Mouse (Mus musculus): ENCODE data around the gene Taf3.
A peak's percentile ranks its signal among the peaks of the same experiment; 100 is the strongest.

The Taf3 gene

GRCm38 (mm10) chr2:10010263-10010909 lies 38.0 kb downstream of the Taf3 start:
- DNase-seq (ENCODE audit: extremely low spot score) = peak; percentile 52

GRCm38 (mm10) chr2:10009671-10010254 lies 38.6 kb downstream of the Taf3 start:
- DNase-seq (ENCODE audit: extremely low spot score) = no peak

- no peak for DNase-seq (ENCODE audit: extremely low spot score)
Measured at GRCm38 (mm10) chr2:10008593-10008992, 39.8 kb downstream of the Taf3 start.

- DNase-seq (ENCODE audit: extremely low spot score) = no peak
Measured at GRCm38 (mm10) chr2:10004960-10005621, 43.3 kb downstream of the Taf3 start.

DNA sequence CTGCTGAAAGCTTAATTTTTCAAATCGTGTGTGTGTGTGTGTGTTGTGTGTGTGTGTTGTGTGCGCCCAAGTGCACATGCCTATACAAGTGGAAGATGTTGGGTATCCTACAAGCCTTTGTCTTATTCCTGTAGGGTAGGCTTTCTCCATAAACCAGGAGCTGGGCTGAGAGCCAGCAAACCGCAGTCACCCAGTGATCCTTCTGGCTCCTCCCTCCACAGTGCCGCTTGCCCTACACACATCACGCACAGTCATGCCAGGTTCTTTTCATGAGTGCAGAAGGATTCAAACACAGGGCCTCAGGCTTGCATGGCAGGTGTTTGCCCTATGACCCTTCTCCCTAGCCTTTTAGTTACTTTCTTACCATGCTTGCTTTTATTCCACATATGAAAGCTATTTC lies 45.0 kb downstream of the Taf3 start:
- DNase-seq (ENCODE audit: extremely low spot score) = no peak

GRCm38 (mm10) chr2:10001591-10001990 lies 46.8 kb downstream of the Taf3 start:
- DNase-seq (ENCODE audit: extremely low spot score) = no peak

- DNase-seq (ENCODE audit: extremely low spot score) = no peak
Measured at GRCm38 (mm10) chr2:9997535-9997934, 50.9 kb downstream of the Taf3 start.

DNA sequence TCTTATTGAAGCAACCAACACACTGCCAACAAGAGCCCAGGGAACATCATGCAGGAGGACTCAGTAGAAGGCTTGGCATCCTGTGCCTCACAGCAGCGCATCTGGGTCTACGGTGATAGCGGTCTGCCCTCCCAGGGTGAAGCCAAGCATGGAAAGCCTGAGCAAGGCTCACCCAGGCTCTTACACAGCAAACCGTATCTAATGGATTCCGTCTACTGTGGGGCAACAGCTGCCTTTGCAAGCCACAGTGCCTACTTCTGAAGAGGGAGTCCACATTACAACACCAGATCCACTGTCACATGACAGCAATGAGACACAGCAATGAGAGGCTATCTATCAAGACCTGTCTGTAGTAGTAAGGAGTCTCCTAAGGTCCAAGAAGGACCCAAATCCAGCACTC lies 52.3 kb downstream of the Taf3 start:
- DNase-seq (ENCODE audit: extremely low spot score) = no peak

GRCm38 (mm10) chr2:9990690-9991229 lies 57.6 kb downstream of the Taf3 start:
- no peak for DNase-seq (ENCODE audit: extremely low spot score)

DNA sequence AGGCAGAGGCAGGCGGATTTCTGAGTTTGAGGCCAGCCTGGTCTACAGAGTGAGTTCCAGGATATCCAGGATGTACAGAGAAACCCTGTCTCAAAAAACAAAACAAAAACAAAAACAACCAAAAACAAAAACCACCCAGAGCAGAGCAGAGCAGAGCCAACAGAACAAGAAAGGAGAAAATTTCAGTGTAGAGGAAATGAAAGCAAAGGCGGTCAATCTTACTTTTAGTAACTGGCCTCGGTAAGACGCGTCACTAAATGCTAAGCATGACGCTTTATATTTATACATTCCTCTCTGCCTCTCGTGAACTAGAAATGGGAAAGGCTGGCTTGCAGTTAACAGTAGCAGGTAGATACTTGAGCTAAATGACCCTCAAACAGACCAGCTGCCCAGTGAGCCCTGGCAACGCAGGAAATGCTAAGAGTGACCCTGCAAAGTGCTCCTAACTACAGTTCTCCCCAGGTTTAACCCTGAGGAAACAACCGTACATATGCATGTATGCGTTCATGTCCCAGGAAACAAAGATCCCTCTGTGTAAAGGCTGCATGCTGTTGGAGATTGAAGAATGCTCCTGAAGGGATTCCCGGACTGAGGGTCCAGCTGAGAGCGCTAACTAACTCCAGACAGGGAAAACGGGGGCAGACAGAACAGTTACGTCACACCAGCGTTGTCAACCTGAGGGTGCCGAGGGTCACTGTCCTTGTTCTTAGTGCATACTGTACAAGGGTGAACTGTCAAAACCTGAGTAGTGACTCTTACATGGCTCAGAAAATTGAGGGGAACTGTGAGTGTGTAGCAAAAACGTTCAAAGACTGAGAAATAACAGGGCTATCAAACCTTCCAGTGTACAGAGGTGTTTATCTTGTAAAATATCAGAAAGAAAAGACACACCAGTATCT lies 58.5 kb downstream of the Taf3 start:
- no peak for DNase-seq (ENCODE audit: extremely low spot score)

DNA sequence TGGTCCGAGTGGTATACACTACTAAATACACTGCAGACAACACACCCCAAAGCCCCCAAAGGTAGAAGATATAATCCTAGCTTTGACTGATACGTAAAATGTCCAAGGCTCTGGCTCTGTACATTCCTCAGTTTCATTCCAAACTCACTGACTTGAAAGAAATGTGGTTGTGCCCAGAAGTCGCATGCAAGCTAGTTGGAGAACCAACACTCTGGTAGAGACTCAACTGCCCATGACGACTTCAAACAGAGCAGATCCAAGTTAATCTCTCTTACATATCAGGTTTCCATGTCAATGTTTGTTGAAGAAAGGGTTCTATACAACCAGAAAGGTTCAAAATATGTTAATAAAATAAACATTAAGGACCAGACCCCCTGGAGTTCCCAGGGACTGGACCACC lies 60.1 kb downstream of the Taf3 start:
- DNase-seq (ENCODE audit: extremely low spot score) = no peak

DNA sequence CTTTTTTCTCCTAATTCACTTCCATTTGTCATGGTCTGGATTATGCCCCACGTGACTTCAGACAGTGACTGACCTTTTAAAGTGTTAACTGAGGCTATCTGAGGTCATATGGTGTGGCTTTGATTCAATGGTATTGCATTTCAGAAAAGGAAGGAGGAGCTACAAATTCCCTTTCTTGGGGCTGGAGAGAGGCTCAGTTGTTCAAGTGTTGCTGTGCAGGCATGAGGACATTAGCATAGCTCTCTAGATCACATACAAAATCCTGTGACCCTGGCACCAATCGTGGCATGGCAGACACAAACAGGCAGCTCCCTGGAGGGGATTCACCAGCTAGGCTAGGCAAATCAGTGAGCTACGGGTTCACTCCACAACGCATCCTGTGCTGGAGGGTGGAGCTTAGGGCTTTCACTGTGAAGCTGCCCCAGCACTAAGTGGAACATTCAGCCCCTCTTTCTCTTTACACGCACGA lies 62.4 kb downstream of the Taf3 start:
- DNase-seq (ENCODE audit: extremely low spot score) = peak; percentile 35

- no peak for DNase-seq (ENCODE audit: extremely low spot score)
Measured at GRCm38 (mm10) chr2:9982446-9982845, 66.0 kb downstream of the Taf3 start.

DNA sequence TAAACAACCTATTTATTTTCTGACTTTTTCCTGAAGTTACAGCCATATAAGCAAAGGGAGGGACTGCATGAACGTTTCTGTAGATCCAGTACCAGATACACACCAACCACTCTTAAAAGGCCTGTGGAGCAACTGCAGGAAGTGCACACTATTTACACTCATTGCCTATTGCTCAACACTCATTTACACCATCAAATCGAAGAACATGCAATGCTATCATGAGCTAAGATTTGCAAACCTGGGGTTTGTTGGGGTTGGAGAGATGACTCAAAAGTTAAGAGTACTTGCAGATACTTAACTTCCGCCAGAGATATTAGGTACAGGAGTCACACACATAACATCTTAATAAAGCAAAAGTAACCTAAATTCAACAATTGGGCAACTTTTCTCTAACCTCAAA lies 76.5 kb downstream of the Taf3 start:
- DNase-seq (ENCODE audit: extremely low spot score) = no peak

DNA sequence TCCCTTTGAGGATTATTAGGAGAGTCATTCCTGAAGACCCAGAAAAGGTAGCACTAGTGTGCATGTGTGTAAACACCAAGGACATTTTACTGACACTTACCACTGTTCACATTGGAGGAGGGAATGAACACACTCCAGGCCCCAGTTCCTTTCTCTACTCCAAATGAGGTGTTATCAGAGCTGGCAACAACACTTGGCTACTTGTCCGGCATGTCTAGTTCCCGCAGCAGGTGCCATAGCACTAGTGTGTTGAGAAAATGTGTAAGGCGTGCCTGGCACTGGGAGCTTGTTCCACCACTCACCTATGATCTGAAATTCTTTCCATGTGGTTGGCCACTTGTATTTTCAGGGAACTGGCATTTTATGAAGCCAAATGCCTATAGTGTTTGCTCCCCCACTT lies 77.8 kb downstream of the Taf3 start:
- DNase-seq (ENCODE audit: extremely low spot score) = no peak

- no peak for DNase-seq (ENCODE audit: extremely low spot score)
Measured at GRCm38 (mm10) chr2:9970178-9970577, 78.2 kb downstream of the Taf3 start.

GRCm38 (mm10) chr2:9969734-9970133 lies 78.7 kb downstream of the Taf3 start:
- no peak for DNase-seq (ENCODE audit: extremely low spot score)

- DNase-seq (ENCODE audit: extremely low spot score) = no peak
Measured at GRCm38 (mm10) chr2:9966634-9967033, 81.8 kb downstream of the Taf3 start.

- DNase-seq (ENCODE audit: extremely low spot score) = no peak
Measured at GRCm38 (mm10) chr2:9965608-9966007, 82.8 kb downstream of the Taf3 start.

DNA sequence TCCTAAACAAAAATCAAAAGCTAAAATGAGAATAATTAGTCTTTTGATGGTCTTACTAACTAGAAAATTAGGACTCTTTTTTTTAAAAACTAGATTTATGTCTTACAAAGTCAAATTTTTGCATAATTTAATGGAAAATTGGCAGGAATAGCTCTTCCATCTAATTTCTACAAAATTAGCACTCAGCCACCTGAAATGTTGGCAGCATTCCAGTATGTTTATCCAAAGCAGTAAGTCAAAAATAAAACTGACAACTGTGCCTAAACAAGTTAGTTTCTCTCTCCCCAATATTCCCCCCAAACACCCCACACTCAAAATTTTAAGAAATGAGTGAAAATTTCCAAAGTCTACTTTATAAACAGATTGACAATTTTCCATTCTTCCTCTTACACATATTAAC lies 85.5 kb downstream of the Taf3 start:
- DNase-seq (ENCODE audit: extremely low spot score) = no peak

DNA sequence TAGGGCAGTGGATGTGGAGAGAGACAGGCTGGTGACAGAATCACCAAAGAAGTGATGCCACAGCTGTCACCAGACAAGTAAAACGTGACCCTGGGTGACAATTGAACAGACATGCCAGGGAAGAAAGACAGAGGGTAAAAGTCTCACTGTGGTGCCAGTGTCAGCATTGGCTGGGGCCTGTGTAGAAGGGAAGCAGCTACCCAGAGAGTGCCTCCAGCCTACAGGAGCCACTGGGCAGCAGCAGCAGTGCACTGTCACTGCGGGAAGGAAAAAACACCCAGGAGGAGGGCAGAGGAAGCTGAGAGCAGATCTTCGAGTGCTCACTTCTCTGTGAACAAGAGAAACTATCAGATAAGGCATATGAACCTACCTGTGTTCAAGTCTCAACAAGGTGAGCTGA lies 86.7 kb downstream of the Taf3 start:
- no peak for DNase-seq (ENCODE audit: extremely low spot score)

GRCm38 (mm10) chr2:9958011-9958410 lies 90.4 kb downstream of the Taf3 start:
- no peak for DNase-seq (ENCODE audit: extremely low spot score)

Data from embryo, embryonic 9.5 days (tissue).